Mouse (Mus musculus) left cerebral cortex, adult 18-20 months (tissue): ENCODE data around the gene Senp7. TPM values are rescaled to one million over a fixed set of nuclear protein-coding genes. Genes with fewer than 3 reads are reported as not detected.
"Not testable (repeated sequence)": the region's sequence is repeated elsewhere in the genome, so short reads cannot be mapped to it uniquely, and the experiment has no call there.

Source experiments
- DNase-seq, 2 experiments: peaks; one replicate each; pipeline ENCODE4 v3.0.0; 2021 to 2022; ENCODE audit warnings: low spot score in 2 of 2, mixed read lengths in 1 of 2
- total RNA-seq, 2 experiments: library from RNA; stranded (reverse); gene quantifications; 2 replicates each; pipeline ENCODE4 v1.2.3; 2021

Senp7 gene
- total RNA-seq, 2 experiments from 2014 or later = 41.9 to 42.6 TPM

- DNase-seq = no peak
Measured at GRCm38 (mm10) chr16:56124045-56124444, 75.9 kb downstream of the Senp7 start.

- no peak for DNase-seq
Measured at GRCm38 (mm10) chr16:56131666-56132065, 83.5 kb downstream of the Senp7 start.

- DNase-seq = no peak
Measured at GRCm38 (mm10) chr16:56134149-56134548, 86.0 kb downstream of the Senp7 start.

- not testable (repeated sequence) for DNase-seq
Measured at GRCm38 (mm10) chr16:56137672-56138071, 89.5 kb downstream of the Senp7 start.

GRCm38 (mm10) chr16:56139921-56140320, 91.8 kb downstream of the Senp7 start:
- DNase-seq = no peak

- no peak for DNase-seq
Measured at GRCm38 (mm10) chr16:56144876-56145555, 96.9 kb downstream of the Senp7 start.

- DNase-seq = no peak
Measured at GRCm38 (mm10) chr16:56147679-56148078, 99.5 kb downstream of the Senp7 start.

- no peak for DNase-seq
Measured at GRCm38 (mm10) chr16:56163466-56163865, 115.3 kb downstream of the Senp7 start.

- DNase-seq = no peak
Measured at GRCm38 (mm10) chr16:56170247-56170646, 122.1 kb downstream of the Senp7 start.

- peak in 1 of 2 experiments; percentile 44 for DNase-seq
Measured at GRCm38 (mm10) chr16:56175867-56176581, 127.9 kb downstream of the Senp7 start.

- no peak for DNase-seq
Measured at GRCm38 (mm10) chr16:56186863-56187262, 138.7 kb downstream of the Senp7 start.

GRCm38 (mm10) chr16:56188198-56188597, 140.1 kb downstream of the Senp7 start:
- DNase-seq = no peak

GRCm38 (mm10) chr16:56204051-56204450, 155.9 kb downstream of the Senp7 start, which contains the start of gene Impg2:
Gene Impg2 (plus strand): TSS chr16:56204313.
- DNase-seq = no peak

GRCm38 (mm10) chr16:56212740-56213139, 164.6 kb downstream of the Senp7 start:
- DNase-seq = no peak

GRCm38 (mm10) chr16:56227686-56228085, 179.5 kb downstream of the Senp7 start:
- DNase-seq = no peak

- no peak for DNase-seq
Measured at GRCm38 (mm10) chr16:56229455-56229854, 181.3 kb downstream of the Senp7 start.

- peak; percentile 13 to 20 for DNase-seq
Measured at GRCm38 (mm10) chr16:56231300-56231699, 183.2 kb downstream of the Senp7 start.

- DNase-seq = no peak
Measured at GRCm38 (mm10) chr16:56232736-56233135, 184.6 kb downstream of the Senp7 start.
